Mouse (Mus musculus) stomach, embryonic 14.5 days (tissue): ENCODE results near the gene Fam198b. TPM values are rescaled to one million over a fixed set of nuclear protein-coding genes. Genes with fewer than 3 reads are reported as not detected.

Source experiments
- ATAC-seq: fragments of 200-750 bp; cut with Nextera tagmentation; 2 replicates; pipeline ENCODE4 v1.8.0; 2017; ENCODE audit warnings: low read depth, moderate TSS enrichment; ENCODE audit not compliant: insufficient number of reproducible peaks, insufficient read depth, low FRiP score
- H3K27ac ChIP-seq: fragments of 300-500 bp; sonication (generic); 2 replicates; pipeline ENCODE4 v1.5.1; 2014; ENCODE audit warnings: mild to moderate bottlenecking, low read length, moderate library complexity, mixed read lengths
- H3K27me3 ChIP-seq: fragments of 300-500 bp; sonication (generic); 2 replicates; pipeline ENCODE4 v1.6.1; 2014; ENCODE audit warnings: low read length, control low read depth, mixed read lengths; ENCODE audit not compliant: control insufficient read depth, insufficient read depth
- H3K36me3 ChIP-seq: fragments of 300-500 bp; sonication (generic); 2 replicates; pipeline ENCODE4 v1.6.1; 2014; ENCODE audit warnings: mild to moderate bottlenecking, control low read depth, low read length, moderate library complexity, mixed read lengths; ENCODE audit not compliant: control insufficient read depth, insufficient read depth
- H3K4me1 ChIP-seq: fragments of 300-500 bp; sonication (generic); 2 replicates; pipeline ENCODE4 v1.6.1; 2014; ENCODE audit warnings: low read length, control low read depth, mixed read lengths; ENCODE audit not compliant: control insufficient read depth, insufficient read depth
- H3K4me2 ChIP-seq: fragments of 300-500 bp; sonication (generic); replicated peaks from 2 replicates; pipeline ENCODE4 v1.6.1; 2014; ENCODE audit warnings: low read depth, low read length, control low read depth
- H3K4me3 ChIP-seq: fragments of 300-500 bp; sonication (generic); 2 replicates; pipeline ENCODE4 v1.5.1; 2014; ENCODE audit warnings: low read depth, low read length, control low read depth
- H3K9ac ChIP-seq: fragments of 300-500 bp; sonication (generic); replicated peaks from 2 replicates; pipeline ENCODE4 v1.6.1; 2014; ENCODE audit warnings: low read depth, mild to moderate bottlenecking, control low read depth, low read length, moderate library complexity, mixed read lengths
- H3K9me3 ChIP-seq: fragments of 300-500 bp; sonication (generic); 2 replicates; pipeline ENCODE4 v1.6.1; 2016; ENCODE audit warnings: low read depth, low read length, control low read depth; ENCODE audit not compliant: control insufficient read depth
- WGBS: fragments of 180-500 bp; shearing (Covaris S2); extraction: QIAGEN DNeasy Blood & Tissue Kit; methylation state at CpG from one replicate; pipeline ENCODE4 v1.1.7; 2014; 5-methylcytosine and 5-hydroxymethylcytosine counted together
- polyA plus RNA-seq: library from polyadenylated mRNA; unstranded; fragments of >200 nt; fragmentation: Nextera tagmentation; extraction: Ambion mirVana; gene quantifications from 2 replicates; pipeline ENCODE4 v1.2.1, GENCODE M21; 2014

Fam198b gene
- polyA plus RNA-seq, 1 experiment from 2014 or later, result 15.3 TPM

GRCm38 (mm10) chr3:79947736-79948135 is 63.4 kb downstream of the Fam198b start:
- Histone ChIP-seq H3K27me3 (no peaks in the 10 kb centered on the region), H3K4me2 (no peak overlapping the region), H3K9me3 (no peaks in the 10 kb centered on the region), H3K27ac (no peak overlapping the region; the same call in 1 of the 2 replicates), H3K36me3 (no peaks in the 10 kb centered on the region), H3K9ac (no peak overlapping the region), H3K4me3 (no peak overlapping the region), H3K4me1 (peaks cover 10% of the 10 kb centered on the region; the same call in 1 of the 2 replicates)
- WGBS, result 24% methylated on average over 1 of the region's 1 CpGs
- no peak for ATAC-seq

- WGBS, result 64% methylated on average over 2 of the region's 2 CpGs
- no peak overlapping the region; the same call in 1 of the 2 replicates for H3K27ac ChIP-seq
- H3K4me2 ChIP-seq, result no peak overlapping the region
- H3K4me1 ChIP-seq, result peaks cover 10% of the 10 kb centered on the region; the same call in 1 of the 2 replicates
- ATAC-seq, result no peak
- H3K9me3 ChIP-seq, result no peaks in the 10 kb centered on the region
- H3K9ac ChIP-seq, result no peak overlapping the region
- H3K4me3 ChIP-seq, result no peak overlapping the region
- H3K36me3 ChIP-seq, result no peaks in the 10 kb centered on the region
- no peaks in the 10 kb centered on the region for H3K27me3 ChIP-seq
Observed at GRCm38 (mm10) chr3:79948151-79948550, 63.8 kb downstream of the Fam198b start.

GRCm38 (mm10) chr3:79953164-79953759 is 68.9 kb downstream of the Fam198b start:
- H3K27ac ChIP-seq, result no peak overlapping the region
- ATAC-seq, result no peak
- H3K36me3 ChIP-seq, result no peaks in the 10 kb centered on the region
- no peak overlapping the region for H3K4me3 ChIP-seq
- no peaks in the 10 kb centered on the region for H3K27me3 ChIP-seq
- peaks cover 4% of the 10 kb centered on the region; the same call in 1 of the 2 replicates for H3K4me1 ChIP-seq
- H3K9me3 ChIP-seq, result no peaks in the 10 kb centered on the region
- 44% methylated on average over 2 of the region's 2 CpGs for WGBS
- H3K9ac ChIP-seq, result no peak overlapping the region
- no peak overlapping the region for H3K4me2 ChIP-seq

- H3K9ac ChIP-seq, result no peak overlapping the region
- no peaks in the 10 kb centered on the region for H3K9me3 ChIP-seq
- no peak overlapping the region for H3K4me2 ChIP-seq
- H3K36me3 ChIP-seq, result no peaks in the 10 kb centered on the region
- WGBS, result 75% methylated on average over 3 of the region's 3 CpGs
- H3K27ac ChIP-seq, result no peak overlapping the region
- ATAC-seq, result no peak
- H3K27me3 ChIP-seq, result no peaks in the 10 kb centered on the region
- no peaks in the 10 kb centered on the region for H3K4me1 ChIP-seq
- H3K4me3 ChIP-seq, result no peak overlapping the region
Observed at GRCm38 (mm10) chr3:79955262-79955661, 70.9 kb downstream of the Fam198b start.

- Histone ChIP-seq H3K9me3 (no peaks in the 10 kb centered on the region), H3K27me3 (no peaks in the 10 kb centered on the region), H3K36me3 (no peaks in the 10 kb centered on the region), H3K4me1 (no peaks in the 10 kb centered on the region), H3K4me2 (no peak overlapping the region), H3K9ac (no peak overlapping the region), H3K4me3 (no peak overlapping the region), H3K27ac (no peak overlapping the region)
- no peak for ATAC-seq
Observed at GRCm38 (mm10) chr3:79956792-79957191, 72.5 kb downstream of the Fam198b start.

GRCm38 (mm10) chr3:79957752-79958151 is 73.4 kb downstream of the Fam198b start:
- Histone ChIP-seq H3K27me3 (no peaks in the 10 kb centered on the region), H3K9ac (no peak overlapping the region), H3K27ac (no peak overlapping the region), H3K36me3 (no peaks in the 10 kb centered on the region), H3K9me3 (no peaks in the 10 kb centered on the region), H3K4me1 (no peaks in the 10 kb centered on the region), H3K4me2 (no peak overlapping the region), H3K4me3 (no peak overlapping the region)
- no peak for ATAC-seq
- WGBS, result 79% methylated on average over 2 of the region's 2 CpGs

GRCm38 (mm10) chr3:79966709-79967108 is 82.4 kb downstream of the Fam198b start:
- 82% methylated on average over 4 of the region's 4 CpGs for WGBS
- no peak overlapping the region for H3K4me3 ChIP-seq

GRCm38 (mm10) chr3:79967346-79967745 is 83.0 kb downstream of the Fam198b start:
- no peak for ATAC-seq
- Histone ChIP-seq H3K4me1 (no peaks in the 10 kb centered on the region), H3K27ac (no peak overlapping the region), H3K27me3 (no peaks in the 10 kb centered on the region), H3K9me3 (no peaks in the 10 kb centered on the region), H3K36me3 (no peaks in the 10 kb centered on the region), H3K9ac (no peak overlapping the region), H3K4me3 (no peak overlapping the region), H3K4me2 (no peak overlapping the region)
- 50% methylated on average over 1 of the region's 1 CpGs for WGBS

More at GRCm38 (mm10) chr3:79966709-79967108, 82.4 kb downstream of the Fam198b start:
- Histone ChIP-seq H3K4me1 (no peaks in the 10 kb centered on the region), H3K9me3 (no peaks in the 10 kb centered on the region), H3K27ac (no peak overlapping the region), H3K9ac (no peak overlapping the region), H3K27me3 (no peaks in the 10 kb centered on the region), H3K4me2 (no peak overlapping the region), H3K36me3 (no peaks in the 10 kb centered on the region)
- no peak for ATAC-seq

GRCm38 (mm10) chr3:79968426-79968825 is 84.1 kb downstream of the Fam198b start:
- Histone ChIP-seq H3K27ac (no peak overlapping the region), H3K27me3 (no peaks in the 10 kb centered on the region), H3K4me3 (no peak overlapping the region), H3K4me1 (no peaks in the 10 kb centered on the region), H3K9ac (no peak overlapping the region), H3K4me2 (no peak overlapping the region), H3K9me3 (no peaks in the 10 kb centered on the region), H3K36me3 (no peaks in the 10 kb centered on the region)
- WGBS, result 61% methylated on average over 2 of the region's 2 CpGs
- no peak for ATAC-seq
